Mouse (Mus musculus): ENCODE measurements around the gene Heph. TPM values are rescaled to one million over a fixed set of nuclear protein-coding genes. Genes with fewer than 3 reads are reported as not detected.

The Heph gene
- polyA plus RNA-seq (2014; fragmentation: Illumina TruSeq; extraction: RNeasy Lipid Tissue Mini Kit (QIAGEN cat#74804); ENCODE audit: low read depth, low replicate concordance): 1.5 TPM

GRCm38 (mm10) chrX:96455149-96455548 is at the start of gene Heph:
TSS of gene Heph (plus strand) at chrX:96455359.

GRCm38 (mm10) chrX:96456201-96456963 is 1.2 kb downstream of the Heph start, which contains the start of gene Hsf3:
TSS of gene Hsf3 (minus strand) at chrX:96456294.

Other genes starting within 250 kb of the Heph start
- gene Vsig4, start 161.9 kb upstream of the Heph start, polyA plus RNA-seq (2014; fragmentation: Illumina TruSeq; extraction: RNeasy Lipid Tissue Mini Kit (QIAGEN cat#74804); ENCODE audit: low read depth, low replicate concordance): 1.1 TPM
- gene Hsf3, start 935 bp downstream of the Heph start, polyA plus RNA-seq (2014; fragmentation: Illumina TruSeq; extraction: RNeasy Lipid Tissue Mini Kit (QIAGEN cat#74804); ENCODE audit: low read depth, low replicate concordance): 0.31 TPM